Comparison of ENCODE assay signal across 19 mouse cellular contexts in the genomic region with DNA sequence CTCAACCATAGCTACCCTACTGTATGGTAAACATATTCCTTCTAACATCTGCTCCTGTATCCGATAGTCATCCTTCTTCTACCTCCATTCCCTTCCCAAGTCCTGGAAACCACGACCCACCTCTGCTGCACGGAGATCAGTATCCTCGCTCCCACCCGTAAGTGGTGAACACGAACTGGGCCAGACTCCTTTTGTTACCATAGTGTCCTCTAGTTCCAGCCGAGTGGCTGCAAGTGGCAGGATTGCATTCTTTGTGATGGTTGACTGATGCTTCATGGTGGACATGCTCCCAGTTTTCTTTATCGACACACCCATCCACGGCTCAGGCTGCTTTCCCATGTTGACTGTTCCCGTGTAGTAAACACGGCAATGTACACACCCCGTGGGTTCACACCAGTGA.
DNase-seq lines count a peak whose midpoint lies in the region; ATAC-seq and TF ChIP-seq lines count a peak whose summit lies in the region.
"Had no signal": no experiment of that assay in that cellular context is flagged by ENCODE, and none has a peak within 500 bp of the region (broad histone marks: within the 10 kb centered on the region; RNA-seq: fewer than 3 reads in every experiment).

No protein-coding gene starts in this region.

- H3K27me3 ChIP-seq in kidney, embryonic 16.5 days (ENCODE audit: insufficient read depth, low read length) = no peaks in the 10 kb centered on the region
- H3K27me3 ChIP-seq: forebrain, embryonic 13.5 days; hindbrain, embryonic 13.5 days had no signal

- DNase-seq in gastrocnemius, adult 2 months = peak; percentile 8
- no peak for DNase-seq in gastrocnemius, postnatal 4 days (ENCODE audit: low spot score in 2 of 2)
- no peak for DNase-seq in kidney, postnatal 10 days
- peak; percentile 1 for DNase-seq in right cerebral cortex, postnatal 14 days
- DNase-seq in right cerebral cortex, postnatal 4 days = no peak
- DNase-seq in urinary bladder, postnatal 14 days (ENCODE audit: low spot score) = peak; percentile 3
- DNase-seq in left cerebral cortex, postnatal 4 days = no peak
- DNase-seq: adrenal gland, postnatal 14 days; cerebellum, adult 11-12 months; cerebellum, adult 9-10 months; cerebellum, postnatal 25 days; forebrain, postnatal 0 days; gastrocnemius, postnatal 25 days; heart, adult 18-20 months; heart, postnatal 10 days had no signal

- peaks cover 28% of the 10 kb centered on the region for H3K4me1 ChIP-seq in kidney, embryonic 16.5 days (ENCODE audit: insufficient read depth, low read length)
- H3K4me1 ChIP-seq: forebrain, embryonic 13.5 days; hindbrain, embryonic 13.5 days had no signal

- H3K9me3 ChIP-seq in kidney, embryonic 16.5 days (ENCODE audit: low read length) = no peaks in the 10 kb centered on the region
- H3K9me3 ChIP-seq: forebrain, embryonic 13.5 days; heart, embryonic 10.5 days; hindbrain, embryonic 13.5 days had no signal

- no peaks in the 10 kb centered on the region for H3K36me3 ChIP-seq in kidney, embryonic 16.5 days (ENCODE audit: insufficient read depth, low read length)
- H3K36me3 ChIP-seq: heart, embryonic 10.5 days; hindbrain, embryonic 13.5 days had no signal

- no peak overlapping the region for H3K9ac ChIP-seq in kidney, embryonic 16.5 days (replicated peaks; ENCODE audit: low read length)
- H3K9ac ChIP-seq: forebrain, embryonic 13.5 days; forebrain, postnatal 0 days; hindbrain, embryonic 13.5 days had no signal

- no peak for TF ChIP-seq CTCF in gastrocnemius, adult 2 months (IDR thresholded peaks at IDR 0.05)

- ATAC-seq in kidney, embryonic 16.5 days (ENCODE audit: low FRiP score, low TSS enrichment) = no peak
- ATAC-seq: forebrain, embryonic 13.5 days; forebrain, postnatal 0 days had no signal

- no peak overlapping the region for H3K4me2 ChIP-seq in kidney, embryonic 16.5 days (replicated peaks; ENCODE audit: low read depth, low read length)
- H3K4me2 ChIP-seq: forebrain, embryonic 13.5 days; hindbrain, embryonic 13.5 days had no signal

- intact Hi-C loops in gastrocnemius, adult 2 months (cut with DNase I) = loop anchor here (5.0 kb wide), 1 partner anchor 62 kb away; a partner anchor contains a TSS
- intact Hi-C loops in left cerebral cortex, postnatal 4 days (cut with DNase I) = no loop called here

- WGBS in kidney, embryonic 16.5 days = 58% methylated on average over 12 of the region's 12 CpGs

- 0 out of 2 replicates have a peak overlapping the region, but pooled peaks have one; percentile 3 for H3K27ac ChIP-seq in gastrocnemius, adult 2 months
- H3K27ac ChIP-seq in kidney, embryonic 16.5 days (ENCODE audit: low read length) = 0 out of 2 replicates have a peak overlapping the region, but pooled peaks have one; percentile 5
- H3K27ac ChIP-seq: forebrain, embryonic 13.5 days; heart, embryonic 10.5 days; hindbrain, embryonic 13.5 days had no signal

- no peak overlapping the region for H3K4me3 ChIP-seq in gastrocnemius, adult 2 months
- no peak overlapping the region for H3K4me3 ChIP-seq in kidney, embryonic 16.5 days (ENCODE audit: low read length)
- H3K4me3 ChIP-seq: forebrain, embryonic 13.5 days; heart, embryonic 10.5 days; hindbrain, embryonic 13.5 days had no signal

Comparison
In these comparisons a context has a peak if more than half of its experiments do, and no peak if none do; other contexts are left out.
1. DNase-seq: peak in gastrocnemius, adult 2 months (single experiment), right cerebral cortex, postnatal 14 days (single experiment) and urinary bladder, postnatal 14 days (single experiment); none in gastrocnemius, postnatal 4 days (0 of 2), kidney, postnatal 10 days (single experiment), right cerebral cortex, postnatal 4 days (single experiment) and left cerebral cortex, postnatal 4 days (single experiment).